Mouse (Mus musculus) liver, embryonic 14.5 days (tissue): ENCODE data around the gene Abcc4.

Experiments used
- CTCF ChIP-seq: IDR thresholded peaks from 2 replicates; pipeline ENCODE4 v1.5.1; 2016; ENCODE audit warnings: antibody characterized with exemption, low read depth, control low read depth
- EP300 ChIP-seq: IDR thresholded peaks from 2 replicates; pipeline ENCODE4 v1.6.1; 2016; ENCODE audit warnings: antibody characterized with exemption, low read depth

GRCm38 (mm10) chr14:118435676-118436330 lies 270.2 kb downstream of the Abcc4 start:
- TF ChIP-seq CTCF (no peak), EP300 (no peak)
